Mouse (Mus musculus) midbrain, embryonic 16.5 days (tissue): ENCODE results near the gene T. TPM values are rescaled to one million over a fixed set of nuclear protein-coding genes. Genes with fewer than 3 reads are reported as not detected.
A peak's percentile ranks its signal among the peaks of the same experiment; 100 is the strongest.

Source experiments
- ATAC-seq: fragments of 200-750 bp; cut with Nextera tagmentation; 2 replicates; pipeline ENCODE4 v1.8.0; 2017; ENCODE audit warnings: moderate TSS enrichment
- H3K27ac ChIP-seq: fragments of 300-500 bp; sonication (generic); 2 replicates; pipeline ENCODE4 v1.5.1; 2014; ENCODE audit warnings: mild to moderate bottlenecking, low read length, mixed read lengths
- H3K27me3 ChIP-seq: fragments of 300-500 bp; sonication (generic); 2 replicates; pipeline ENCODE4 v1.6.1; 2014; ENCODE audit warnings: low read depth, low read length, mixed read lengths; ENCODE audit not compliant: control insufficient read depth, insufficient read depth
- H3K36me3 ChIP-seq: fragments of 300-500 bp; sonication (generic); 2 replicates; pipeline ENCODE4 v1.6.1; 2014; ENCODE audit warnings: mild to moderate bottlenecking, low read length, moderate library complexity, mixed read lengths; ENCODE audit not compliant: control insufficient read depth, insufficient read depth
- H3K4me1 ChIP-seq: fragments of 300-500 bp; sonication (generic); 2 replicates; pipeline ENCODE4 v1.6.1; 2014; ENCODE audit warnings: mild to moderate bottlenecking, low read length, mixed read lengths; ENCODE audit not compliant: control insufficient read depth, insufficient read depth
- H3K4me2 ChIP-seq: fragments of 300-500 bp; sonication (generic); 2 replicates; pipeline ENCODE4 v1.6.1; 2014; ENCODE audit warnings: mild to moderate bottlenecking, low read length, mixed read lengths
- H3K4me3 ChIP-seq: fragments of 300-500 bp; sonication (generic); 2 replicates; pipeline ENCODE4 v1.5.1; 2014; ENCODE audit warnings: low read depth, mild to moderate bottlenecking, low read length, moderate library complexity, mixed read lengths
- H3K9ac ChIP-seq: fragments of 300-500 bp; sonication (generic); 2 replicates; pipeline ENCODE4 v1.6.1; 2014; ENCODE audit warnings: low read depth, low read length, mixed read lengths
- H3K9me3 ChIP-seq: fragments of 300-500 bp; sonication (generic); replicated peaks from 2 replicates; pipeline ENCODE4 v1.6.1; 2014; ENCODE audit warnings: mild to moderate bottlenecking, low read length, mixed read lengths; ENCODE audit not compliant: control insufficient read depth, poor library complexity, severe bottlenecking
- WGBS: fragments of 180-500 bp; shearing (Covaris S2); extraction: QIAGEN DNeasy Blood & Tissue Kit; methylation state at CpG from one replicate; pipeline ENCODE4 v1.1.7; 2014; 5-methylcytosine and 5-hydroxymethylcytosine counted together
- polyA plus RNA-seq: library from polyadenylated mRNA; unstranded; fragments of >200 nt; fragmentation: Nextera tagmentation; extraction: Ambion mirVana; gene quantifications from 2 replicates; pipeline ENCODE4 v1.2.1, GENCODE M21; 2015

The T gene
- 0.44 and 0.45 TPM in 2 replicates for polyA plus RNA-seq

GRCm38 (mm10) chr17:8433978-8434960, at the start of gene T:
Gene T, plus strand, starts transcription at chr17:8434423.
- Histone ChIP-seq H3K9me3 (no peaks in the 10 kb centered on the region), H3K4me2 (peak within 1 kb of the TSS; percentile 48), H3K9ac (no peak within 1 kb of the TSS), H3K4me1 (peaks cover 14% of the 10 kb centered on the region), H3K4me3 (peak within 1 kb of the TSS; percentile 24), H3K36me3 (no peaks in the 10 kb centered on the region), H3K27ac (no peak within 1 kb of the TSS), H3K27me3 (peaks cover 86% of the 10 kb centered on the region)
- WGBS, result under 1% methylated on average over 65 of the region's 65 CpGs
- ATAC-seq, result no peak

DNA sequence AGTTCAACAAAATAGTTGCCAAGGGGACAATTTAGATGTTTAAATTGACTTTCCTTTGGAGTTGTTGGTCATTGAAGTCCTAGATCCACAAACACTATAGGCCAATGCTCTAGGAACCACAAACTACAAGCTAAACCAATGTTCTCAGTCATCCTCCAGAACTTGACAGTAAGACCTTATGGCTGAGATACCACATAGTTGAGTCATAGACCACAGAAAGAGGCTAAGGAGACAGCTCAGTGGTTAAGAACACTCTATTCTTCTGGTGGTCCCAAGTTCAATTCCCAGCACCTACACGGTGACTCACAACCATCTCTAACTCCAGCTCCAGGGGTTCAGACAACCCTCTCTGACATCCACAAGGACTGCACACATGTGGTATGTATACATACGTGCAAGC, 48.8 kb upstream of the T start:
- H3K36me3 ChIP-seq, result no peaks in the 10 kb centered on the region
- 98% methylated on average over 2 of the region's 2 CpGs for WGBS

DNA sequence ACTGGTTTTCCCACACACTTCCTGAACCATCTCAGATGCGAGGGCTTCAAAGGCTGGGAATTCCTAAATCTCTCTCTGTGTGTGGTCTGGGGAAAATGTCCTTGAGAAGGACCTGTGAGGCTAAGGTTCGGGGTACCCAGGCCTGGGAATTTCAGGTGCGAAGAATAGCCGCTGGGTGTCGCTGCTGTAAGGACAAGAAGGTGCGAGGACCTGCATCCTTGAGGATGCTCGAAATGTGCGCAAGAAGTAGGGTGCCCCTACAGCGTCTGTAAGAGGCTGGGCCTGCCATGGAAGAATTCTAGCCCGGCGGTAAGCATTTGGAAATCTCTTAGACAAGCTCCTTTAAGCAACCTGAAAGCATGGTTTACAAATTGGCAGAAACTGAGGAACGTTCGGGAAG, 45.8 kb upstream of the T start:
- Histone ChIP-seq H3K9me3 (no peaks in the 10 kb centered on the region; the same call in 1 of the 2 replicates), H3K9ac (no peak overlapping the region), H3K27ac (no peak overlapping the region), H3K4me2 (peak overlapping the region; percentile 57), H3K4me3 (peak overlapping the region; percentile 36), H3K27me3 (peaks cover 7% of the 10 kb centered on the region), H3K36me3 (no peaks in the 10 kb centered on the region), H3K4me1 (peaks cover 6% of the 10 kb centered on the region; the same call in 1 of the 2 replicates)
- ATAC-seq, result peak; percentile 60; the same call in 1 of the 2 replicates
- WGBS, result 3% methylated on average over 13 of the region's 13 CpGs

More for the DNA sequence above, 48.8 kb upstream of the T start:
- H3K9me3 ChIP-seq, result no peaks in the 10 kb centered on the region; the same call in 1 of the 2 replicates
- H3K9ac ChIP-seq, result no peak overlapping the region
- H3K4me1 ChIP-seq, result peaks cover 6% of the 10 kb centered on the region; the same call in 1 of the 2 replicates
- no peak for ATAC-seq
- no peak overlapping the region for H3K4me2 ChIP-seq
- H3K27me3 ChIP-seq, result peaks cover 7% of the 10 kb centered on the region
- H3K27ac ChIP-seq, result no peak overlapping the region
- no peak overlapping the region for H3K4me3 ChIP-seq

GRCm38 (mm10) chr17:8388990-8389789, 45.0 kb upstream of the T start:
- peak overlapping the region; percentile 48 for H3K9ac ChIP-seq
- no peaks in the 10 kb centered on the region for H3K9me3 ChIP-seq
- peak overlapping the region; percentile 9; the same call in 1 of the 2 replicates for H3K27ac ChIP-seq
- 1% methylated on average over 26 of the region's 28 CpGs for WGBS
- peak; percentile 67 for ATAC-seq
- H3K36me3 ChIP-seq, result no peaks in the 10 kb centered on the region
- H3K27me3 ChIP-seq, result peaks cover 7% of the 10 kb centered on the region
- H3K4me3 ChIP-seq, result peak overlapping the region; percentile 36
- H3K4me2 ChIP-seq, result peak overlapping the region; percentile 57
- H3K4me1 ChIP-seq, result peaks cover 6% of the 10 kb centered on the region; the same call in 1 of the 2 replicates

DNA sequence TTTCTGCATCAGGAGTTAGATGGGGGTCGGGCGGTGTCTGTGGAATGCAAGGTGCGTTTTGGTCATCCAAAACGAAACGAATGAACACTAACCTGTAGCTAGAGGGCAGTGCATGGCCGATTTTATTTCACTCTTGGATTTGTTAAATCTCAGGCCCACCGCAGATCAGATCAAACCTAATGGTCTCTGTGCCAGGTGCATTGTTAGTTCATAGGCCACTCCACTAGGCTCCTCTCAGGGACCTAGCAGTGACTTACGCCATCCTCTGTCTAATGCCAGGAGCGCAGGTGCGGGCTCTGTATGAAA, 44.5 kb upstream of the T start:
- Histone ChIP-seq H3K36me3 (no peaks in the 10 kb centered on the region), H3K4me3 (peak overlapping the region; percentile 36), H3K9me3 (no peaks in the 10 kb centered on the region), H3K27ac (no peak overlapping the region), H3K27me3 (peaks cover 7% of the 10 kb centered on the region), H3K4me1 (peaks cover 6% of the 10 kb centered on the region; the same call in 1 of the 2 replicates), H3K9ac (peak overlapping the region; percentile 48; the same call in 1 of the 2 replicates), H3K4me2 (peak overlapping the region; percentile 57)
- ATAC-seq, result peak; percentile 40; the same call in 1 of the 2 replicates
- 9% methylated on average over 10 of the region's 10 CpGs for WGBS

GRCm38 (mm10) chr17:8390487-8390886, 43.7 kb upstream of the T start:
- WGBS, result 58% methylated on average over 4 of the region's 4 CpGs
- Histone ChIP-seq H3K9ac (no peak overlapping the region), H3K4me2 (no peak overlapping the region), H3K9me3 (no peaks in the 10 kb centered on the region), H3K27ac (no peak overlapping the region), H3K27me3 (peaks cover 7% of the 10 kb centered on the region), H3K36me3 (no peaks in the 10 kb centered on the region), H3K4me1 (peaks cover 6% of the 10 kb centered on the region; the same call in 1 of the 2 replicates), H3K4me3 (no peak overlapping the region)
- no peak for ATAC-seq

DNA sequence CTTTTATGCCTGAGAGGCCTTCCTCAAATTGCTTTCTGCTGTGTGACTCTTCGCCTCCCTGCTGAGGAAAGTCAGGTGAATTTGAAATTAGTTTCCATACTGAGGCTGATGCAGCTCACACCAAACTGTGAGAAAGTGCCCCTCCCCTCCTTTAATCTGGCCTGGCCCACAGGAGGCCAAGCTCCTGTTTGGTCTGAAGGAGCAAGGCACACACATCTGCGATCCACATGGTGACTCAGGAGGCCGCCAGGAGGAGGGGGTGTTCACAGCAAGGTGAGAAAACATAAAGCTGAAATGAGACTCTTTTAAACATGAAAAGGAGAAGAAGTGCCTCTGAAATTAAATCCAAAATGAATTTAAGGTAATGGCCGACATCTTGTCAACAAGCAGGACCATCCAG, 37.9 kb upstream of the T start:
- Histone ChIP-seq H3K9me3 (no peaks in the 10 kb centered on the region), H3K4me3 (no peak overlapping the region), H3K9ac (no peak overlapping the region), H3K4me2 (no peak overlapping the region), H3K27me3 (no peaks in the 10 kb centered on the region), H3K4me1 (no peaks in the 10 kb centered on the region), H3K27ac (no peak overlapping the region), H3K36me3 (no peaks in the 10 kb centered on the region)
- ATAC-seq, result no peak
- WGBS, result 59% methylated on average over 4 of the region's 4 CpGs

- Histone ChIP-seq H3K4me1 (no peaks in the 10 kb centered on the region), H3K36me3 (no peaks in the 10 kb centered on the region), H3K27ac (no peak overlapping the region), H3K9ac (no peak overlapping the region), H3K9me3 (no peaks in the 10 kb centered on the region), H3K27me3 (no peaks in the 10 kb centered on the region), H3K4me3 (no peak overlapping the region), H3K4me2 (no peak overlapping the region)
- 64% methylated on average over 2 of the region's 2 CpGs for WGBS
- ATAC-seq, result no peak
These were observed 36.3 kb upstream of the T start for GRCm38 (mm10) chr17:8397946-8398345.
